Mouse (Mus musculus) hindbrain, embryonic 13.5 days (tissue): Measurements from ENCODE around the gene Emsy. TPM values are rescaled to one million over a fixed set of nuclear protein-coding genes. Genes with fewer than 3 reads are reported as not detected.

Experiments
- ATAC-seq: fragments of 200-750 bp; cut with Nextera tagmentation; 2 replicates; pipeline ENCODE4 v1.8.0; 2017; ENCODE audit warnings: moderate TSS enrichment; ENCODE audit not compliant: low FRiP score
- H3K27ac ChIP-seq: fragments of 300-500 bp; sonication (generic); 2 replicates; pipeline ENCODE4 v1.5.1; 2015; ENCODE audit warnings: inconsistent platforms, mild to moderate bottlenecking, moderate library complexity
- H3K27me3 ChIP-seq: fragments of 300-500 bp; sonication (generic); 2 replicates; pipeline ENCODE4 v1.6.1; 2015; ENCODE audit warnings: mild to moderate bottlenecking, inconsistent platforms
- H3K36me3 ChIP-seq: fragments of 300-500 bp; sonication (generic); 2 replicates; pipeline ENCODE4 v1.6.1; 2015; ENCODE audit warnings: mild to moderate bottlenecking, inconsistent platforms
- H3K4me1 ChIP-seq: fragments of 300-500 bp; sonication (generic); replicated peaks from 2 replicates; pipeline ENCODE4 v1.6.1; 2015; ENCODE audit warnings: inconsistent platforms
- H3K4me2 ChIP-seq: fragments of 300-500 bp; sonication (generic); 2 replicates; pipeline ENCODE4 v1.6.1; 2015; ENCODE audit warnings: inconsistent platforms, mild to moderate bottlenecking, moderate library complexity
- H3K4me3 ChIP-seq: fragments of 300-500 bp; sonication (generic); 2 replicates; pipeline ENCODE4 v1.5.1; 2015; ENCODE audit warnings: mild to moderate bottlenecking, inconsistent platforms
- H3K9ac ChIP-seq: fragments of 300-500 bp; sonication (generic); 2 replicates; pipeline ENCODE4 v1.6.1; 2015; ENCODE audit warnings: mild to moderate bottlenecking, inconsistent platforms
- H3K9me3 ChIP-seq: fragments of 300-500 bp; sonication (generic); 2 replicates; pipeline ENCODE4 v1.6.1; 2016; ENCODE audit warnings: inconsistent platforms
- WGBS: fragments of 180-500 bp; shearing (Covaris S2); methylation state at CpG from one replicate; pipeline ENCODE4 v1.1.7; 2015; 5-methylcytosine and 5-hydroxymethylcytosine counted together
- polyA plus RNA-seq: library from polyadenylated mRNA; unstranded; fragments of >200 nt; fragmentation: Nextera tagmentation; extraction: Ambion mirVana; gene quantifications from 2 replicates; pipeline ENCODE4 v1.2.1, GENCODE M21; 2015

Gene Emsy
- polyA plus RNA-seq, 1 experiment from 2014 or later, result 35.0 TPM

DNA sequence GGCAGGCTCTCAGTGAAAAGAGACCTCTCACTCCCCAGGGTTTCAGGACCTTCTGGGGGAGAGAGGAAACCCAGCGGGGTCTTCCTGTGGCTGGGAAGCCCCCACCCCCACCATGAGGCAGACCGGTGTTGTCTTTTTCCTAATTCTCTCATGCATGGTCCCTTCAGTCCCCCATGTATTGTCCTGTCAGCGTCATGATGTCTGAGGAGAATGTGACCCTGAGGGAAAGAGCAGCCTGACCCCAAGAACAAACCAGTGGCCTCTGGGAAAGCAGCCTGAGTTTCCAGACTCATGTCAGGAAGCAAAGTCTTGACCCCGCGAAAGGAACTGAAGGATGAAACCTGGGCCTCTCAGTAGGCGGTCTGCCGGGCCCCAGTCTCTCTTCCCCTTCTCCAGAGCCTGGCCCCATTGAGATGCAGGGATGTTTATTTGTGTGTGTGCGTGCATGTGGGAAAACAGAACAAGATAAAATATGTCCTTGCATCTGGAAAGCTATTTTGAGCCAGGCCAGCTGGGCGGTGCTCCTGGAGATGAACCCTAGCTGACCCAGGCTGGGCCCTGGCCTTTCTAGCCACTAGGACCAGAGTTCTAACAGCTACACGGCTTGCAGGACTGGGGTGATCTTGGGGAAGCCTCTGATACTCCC is 84.2 kb downstream of the Emsy start:
- no peaks in the 10 kb centered on the region for H3K36me3 ChIP-seq
- no peaks in the 10 kb centered on the region for H3K27me3 ChIP-seq
- H3K9me3 ChIP-seq, result no peaks in the 10 kb centered on the region
- peak overlapping the region; percentile 62 for H3K27ac ChIP-seq
- no peak overlapping the region for H3K9ac ChIP-seq
- H3K4me3 ChIP-seq, result no peak overlapping the region
- WGBS, result 23% methylated on average over 10 of the region's 10 CpGs
- H3K4me1 ChIP-seq, result peaks cover 4% of the 10 kb centered on the region; the same call in 1 of the 2 replicates
- ATAC-seq, result no peak
- H3K4me2 ChIP-seq, result no peak overlapping the region

DNA sequence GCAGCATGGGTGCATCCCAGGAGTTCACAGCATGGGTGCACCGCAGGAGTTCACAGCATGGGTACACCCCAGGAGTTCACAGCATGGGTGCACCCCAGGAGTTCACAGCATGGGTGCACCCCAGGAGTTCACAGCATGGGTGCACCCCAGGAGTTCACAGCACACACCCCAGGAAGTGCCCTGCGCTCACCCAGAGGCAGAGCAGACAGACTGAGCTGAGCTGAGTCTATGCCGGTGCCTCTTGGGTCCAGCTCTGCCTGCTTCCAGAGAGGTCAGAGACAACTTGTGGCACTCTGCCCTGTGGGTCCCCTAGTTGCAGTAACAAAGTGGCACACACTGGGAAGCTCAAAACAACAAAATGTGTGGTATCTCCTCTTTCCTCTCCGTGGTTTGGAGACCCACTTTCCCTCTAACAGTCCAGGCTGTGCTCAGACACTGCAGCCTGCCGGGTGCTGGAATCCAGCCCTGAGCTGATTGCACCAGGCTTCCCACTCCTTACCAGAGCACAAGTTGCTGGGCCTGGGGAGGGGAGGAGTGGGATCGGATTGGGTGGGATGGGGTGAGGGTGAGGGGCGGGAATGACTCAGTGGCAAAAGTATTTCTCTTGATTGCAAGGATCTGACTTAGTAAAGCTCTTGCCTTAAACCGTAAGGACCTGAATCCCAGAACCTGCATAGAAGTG is 85.6 kb downstream of the Emsy start:
- no peak for ATAC-seq
- Histone ChIP-seq H3K36me3 (no peaks in the 10 kb centered on the region), H3K27ac (peak overlapping the region; percentile 35; the same call in 1 of the 2 replicates), H3K9me3 (no peaks in the 10 kb centered on the region), H3K4me2 (no peak overlapping the region), H3K27me3 (no peaks in the 10 kb centered on the region), H3K9ac (no peak overlapping the region), H3K4me1 (peaks cover 6% of the 10 kb centered on the region; the same call in 1 of the 2 replicates), H3K4me3 (no peak overlapping the region)
- 74% methylated on average over 8 of the region's 8 CpGs for WGBS

GRCm38 (mm10) chr7:98567056-98567455 is 89.5 kb downstream of the Emsy start:
- Histone ChIP-seq H3K9ac (no peak overlapping the region), H3K36me3 (no peaks in the 10 kb centered on the region), H3K4me3 (no peak overlapping the region), H3K27ac (no peak overlapping the region), H3K4me1 (0 out of 2 replicates have a peak, but pooled peaks cover 2% of the 10 kb centered on the region), H3K4me2 (no peak overlapping the region), H3K27me3 (no peaks in the 10 kb centered on the region), H3K9me3 (no peaks in the 10 kb centered on the region)
- 43% methylated on average over 5 of the region's 5 CpGs for WGBS
- ATAC-seq, result no peak

GRCm38 (mm10) chr7:98564607-98565364 is 91.8 kb downstream of the Emsy start:
- Histone ChIP-seq H3K4me2 (no peak overlapping the region), H3K9ac (no peak overlapping the region), H3K9me3 (no peaks in the 10 kb centered on the region), H3K36me3 (no peaks in the 10 kb centered on the region), H3K27ac (no peak overlapping the region), H3K27me3 (no peaks in the 10 kb centered on the region), H3K4me3 (no peak overlapping the region), H3K4me1 (0 out of 2 replicates have a peak, but pooled peaks cover 2% of the 10 kb centered on the region)
- whole genome bisulfite sequencing, result 74% methylated on average over 9 of the region's 9 CpGs
- ATAC-seq, result no peak

DNA sequence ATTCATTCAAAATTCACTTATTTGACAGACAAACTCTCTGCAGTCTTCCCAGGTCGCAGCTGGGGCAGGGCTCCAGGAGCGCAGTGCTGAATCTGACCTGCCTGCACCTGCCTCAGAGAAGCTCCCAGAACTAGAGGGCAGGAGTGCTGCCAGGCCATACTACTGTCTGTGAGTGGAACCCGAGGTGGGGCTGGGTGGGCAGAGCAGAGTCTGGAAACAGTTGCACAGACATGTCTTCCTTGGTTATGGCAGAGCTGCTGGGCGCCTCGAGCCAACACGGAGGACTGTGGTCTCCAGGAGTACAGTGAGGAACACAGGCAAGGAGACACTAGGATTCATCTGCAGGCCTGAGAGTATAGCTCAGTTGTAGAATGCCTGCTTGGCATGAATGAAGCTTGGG is 92.6 kb downstream of the Emsy start:
- H3K4me2 ChIP-seq, result no peak overlapping the region
- 0 out of 2 replicates have a peak, but pooled peaks cover 2% of the 10 kb centered on the region for H3K4me1 ChIP-seq
- WGBS, result 94% methylated on average over 6 of the region's 6 CpGs
- no peak for ATAC-seq
- H3K27me3 ChIP-seq, result no peaks in the 10 kb centered on the region
- H3K9me3 ChIP-seq, result no peaks in the 10 kb centered on the region
- H3K27ac ChIP-seq, result no peak overlapping the region
- H3K4me3 ChIP-seq, result no peak overlapping the region
- H3K36me3 ChIP-seq, result no peaks in the 10 kb centered on the region
- H3K9ac ChIP-seq, result no peak overlapping the region

GRCm38 (mm10) chr7:98562966-98563365 is 93.6 kb downstream of the Emsy start:
- Histone ChIP-seq H3K4me2 (no peak overlapping the region), H3K36me3 (no peaks in the 10 kb centered on the region), H3K4me1 (0 out of 2 replicates have a peak, but pooled peaks cover 2% of the 10 kb centered on the region), H3K9me3 (no peaks in the 10 kb centered on the region), H3K9ac (no peak overlapping the region), H3K4me3 (no peak overlapping the region), H3K27ac (no peak overlapping the region), H3K27me3 (no peaks in the 10 kb centered on the region)
- ATAC-seq, result no peak
- WGBS, result 84% methylated on average over 5 of the region's 5 CpGs

DNA sequence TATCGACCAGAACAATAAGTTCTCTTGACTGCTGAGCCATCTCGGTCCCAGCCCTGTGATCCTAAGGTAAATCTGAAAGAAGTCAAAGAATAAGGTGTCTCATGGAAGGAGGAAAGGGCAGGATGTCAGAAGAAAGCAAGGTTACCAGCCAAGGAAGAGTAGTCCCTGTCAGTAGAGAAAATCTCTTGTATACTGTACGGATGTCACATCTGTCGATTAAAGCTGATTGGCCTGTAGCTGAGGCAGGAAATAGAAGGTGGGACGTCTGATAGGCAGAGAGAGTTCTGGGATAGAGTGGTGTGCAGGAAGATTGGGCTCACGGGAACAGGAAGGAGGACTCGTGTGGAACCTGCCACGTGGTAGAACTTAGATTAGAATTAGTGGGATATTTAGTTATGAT is 94.4 kb downstream of the Emsy start:
- Histone ChIP-seq H3K9me3 (no peaks in the 10 kb centered on the region), H3K9ac (no peak overlapping the region), H3K27ac (no peak overlapping the region), H3K27me3 (no peaks in the 10 kb centered on the region), H3K4me1 (0 out of 2 replicates have a peak, but pooled peaks cover under 1% of the 10 kb centered on the region), H3K4me2 (no peak overlapping the region), H3K36me3 (no peaks in the 10 kb centered on the region), H3K4me3 (no peak overlapping the region)
- ATAC-seq, result no peak
- WGBS, result 85% methylated on average over 8 of the region's 8 CpGs

DNA sequence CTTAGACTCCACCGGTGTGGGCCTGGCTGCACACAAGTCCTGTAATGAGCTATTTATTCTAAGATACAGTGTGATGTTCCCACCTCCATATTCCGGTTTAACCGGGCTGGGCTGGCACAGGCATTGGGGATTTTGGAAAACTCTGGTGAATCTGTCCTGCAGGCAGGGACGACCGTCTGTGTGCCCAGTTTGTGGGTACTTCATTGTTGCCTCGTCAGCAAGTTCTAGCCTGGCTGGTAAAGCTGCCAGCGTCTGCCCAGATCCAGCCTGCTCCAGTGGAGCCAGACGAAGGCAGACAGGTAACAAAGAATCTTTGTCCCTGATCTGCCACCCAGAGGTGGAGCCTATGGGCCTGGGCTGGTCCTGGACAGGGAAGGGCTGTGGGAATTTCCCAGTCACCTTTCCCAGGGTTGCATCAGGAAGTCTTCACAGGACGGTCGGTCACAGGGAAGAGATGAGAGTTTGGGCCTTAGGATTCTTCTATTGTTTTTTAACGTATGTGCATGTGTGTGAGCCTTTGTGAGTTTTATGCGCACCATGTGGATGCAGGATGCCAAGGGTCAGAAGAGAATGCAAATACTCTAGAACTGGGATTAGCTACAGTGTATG is 94.9 kb downstream of the Emsy start:
- Histone ChIP-seq H3K27me3 (no peaks in the 10 kb centered on the region), H3K4me3 (no peak overlapping the region), H3K4me1 (no peaks in the 10 kb centered on the region), H3K4me2 (no peak overlapping the region), H3K9me3 (no peaks in the 10 kb centered on the region), H3K36me3 (no peaks in the 10 kb centered on the region), H3K27ac (no peak overlapping the region), H3K9ac (no peak overlapping the region)
- 85% methylated on average over 12 of the region's 12 CpGs for WGBS
- no peak for ATAC-seq

DNA sequence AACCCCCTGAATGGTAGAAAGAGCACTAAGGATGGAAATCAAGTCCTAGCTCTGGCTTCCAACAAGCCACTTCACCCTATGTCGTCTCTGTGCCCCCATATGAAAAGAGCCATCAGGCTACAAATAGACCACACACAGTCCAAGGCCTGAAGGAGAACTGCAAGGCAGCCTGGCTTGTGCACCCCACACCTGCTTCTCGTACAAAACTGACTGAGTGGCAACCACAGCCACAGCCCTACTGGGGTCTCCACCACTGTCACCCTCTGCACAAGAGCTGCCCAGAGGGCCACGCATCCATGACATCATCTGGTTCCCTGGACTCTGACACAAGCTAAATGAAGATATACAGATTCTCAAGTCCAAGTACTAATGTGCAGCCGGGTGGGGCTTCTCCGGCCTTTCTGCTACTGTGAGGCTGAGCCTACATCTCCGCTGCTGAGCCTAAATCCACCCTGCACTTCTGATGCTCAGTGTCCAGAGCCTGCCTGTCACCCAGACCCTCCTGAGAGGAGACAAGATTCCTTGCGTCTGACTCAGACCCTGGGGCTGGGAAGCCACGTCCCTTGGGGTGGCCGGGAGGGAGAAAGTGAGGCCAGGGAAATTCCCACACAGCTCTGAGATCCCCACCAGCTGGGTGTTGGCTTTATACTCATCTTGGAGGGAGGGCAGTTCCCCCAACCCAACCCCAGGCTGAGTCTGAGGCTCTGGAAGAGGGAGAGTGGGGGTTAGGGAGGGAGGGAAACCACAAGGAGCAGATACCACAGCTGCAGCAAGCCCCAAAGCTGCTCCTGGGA is 98.3 kb downstream of the Emsy start:
- no peak for ATAC-seq

DNA sequence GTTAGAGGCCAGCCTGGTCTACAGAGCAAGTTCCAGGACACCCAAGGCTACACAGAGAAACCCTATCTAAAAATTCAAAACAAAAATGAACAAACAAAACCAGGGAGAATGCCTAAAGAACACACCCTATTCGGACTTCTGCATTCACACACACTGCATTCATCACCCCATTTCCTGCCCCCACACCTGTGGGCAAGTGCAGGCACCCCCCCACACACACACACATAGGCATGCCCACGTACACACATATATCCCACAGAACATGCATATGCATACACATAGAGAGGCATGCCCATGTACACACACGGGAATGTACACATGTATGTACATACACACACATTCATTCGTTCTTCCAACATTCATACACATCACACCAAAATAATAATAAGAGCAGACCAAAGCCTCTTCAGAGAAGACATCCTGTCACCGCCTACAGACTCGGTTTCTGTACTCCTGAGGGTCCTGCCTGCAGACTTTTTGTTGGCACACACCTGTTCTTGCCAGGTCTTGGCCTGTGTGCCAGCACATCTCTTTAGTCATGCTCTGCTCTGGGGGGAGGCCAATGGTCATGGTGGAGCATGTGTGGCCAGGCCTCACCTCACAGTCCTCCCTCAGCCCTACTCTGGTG is 99.7 kb downstream of the Emsy start:
- no peak overlapping the region for H3K27ac ChIP-seq
- no peaks in the 10 kb centered on the region for H3K9me3 ChIP-seq
- H3K9ac ChIP-seq, result no peak overlapping the region
- H3K36me3 ChIP-seq, result no peaks in the 10 kb centered on the region
- no peak overlapping the region for H3K4me3 ChIP-seq
- no peak overlapping the region for H3K4me2 ChIP-seq
- H3K27me3 ChIP-seq, result no peaks in the 10 kb centered on the region
- ATAC-seq, result no peak
- no peaks in the 10 kb centered on the region for H3K4me1 ChIP-seq
- WGBS, result 87% methylated on average over 6 of the region's 6 CpGs

More for the DNA sequence above, 98.3 kb downstream of the Emsy start:
- 83% methylated on average over 9 of the region's 9 CpGs for WGBS
- Histone ChIP-seq H3K9ac (no peak overlapping the region), H3K36me3 (no peaks in the 10 kb centered on the region), H3K27ac (no peak overlapping the region), H3K9me3 (no peaks in the 10 kb centered on the region), H3K4me2 (no peak overlapping the region), H3K4me1 (no peaks in the 10 kb centered on the region), H3K27me3 (no peaks in the 10 kb centered on the region), H3K4me3 (no peak overlapping the region)

DNA sequence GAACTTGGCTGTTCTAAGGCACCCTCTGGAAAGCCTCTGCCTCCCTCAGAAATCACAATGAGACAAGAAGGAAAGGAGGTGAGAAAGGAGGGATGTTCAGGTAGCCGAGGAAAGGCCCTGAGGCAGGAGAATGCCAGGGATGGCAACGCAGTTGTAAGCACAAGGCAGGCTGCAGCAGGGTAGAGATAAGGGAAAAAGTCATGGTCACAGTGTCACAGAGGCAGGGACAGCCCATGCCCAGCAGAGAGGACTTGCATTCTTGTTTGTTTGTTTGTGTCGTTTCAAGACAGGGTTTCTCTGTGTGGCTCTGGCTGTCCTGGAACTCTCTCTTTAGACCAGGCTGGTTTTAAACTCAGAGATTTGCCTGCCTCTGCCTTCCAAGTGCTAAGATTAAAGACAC is 105.5 kb downstream of the Emsy start:
- peaks cover 4% of the 10 kb centered on the region; the same call in 1 of the 2 replicates for H3K4me1 ChIP-seq
- H3K27me3 ChIP-seq, result no peaks in the 10 kb centered on the region
- WGBS, result 82% methylated on average over 3 of the region's 3 CpGs
- H3K27ac ChIP-seq, result no peak overlapping the region
- H3K9ac ChIP-seq, result no peak overlapping the region
- no peak overlapping the region for H3K4me3 ChIP-seq
- no peak for ATAC-seq
- H3K36me3 ChIP-seq, result no peaks in the 10 kb centered on the region
- H3K4me2 ChIP-seq, result no peak overlapping the region
- no peaks in the 10 kb centered on the region for H3K9me3 ChIP-seq
